Mouse (Mus musculus): Measurements from ENCODE around the gene Gna13. TPM values are rescaled to one million over a fixed set of nuclear protein-coding genes. Genes with fewer than 3 reads are reported as not detected.
A peak's percentile ranks its signal among the peaks of the same experiment; 100 is the strongest.
"Not testable (repeated sequence)": the region's sequence is repeated elsewhere in the genome, so short reads cannot be mapped to it uniquely, and the experiment has no call there.

The Gna13 gene
- 62.2 and 64.9 TPM in 2 replicates for total RNA-seq (2017)

DNA sequence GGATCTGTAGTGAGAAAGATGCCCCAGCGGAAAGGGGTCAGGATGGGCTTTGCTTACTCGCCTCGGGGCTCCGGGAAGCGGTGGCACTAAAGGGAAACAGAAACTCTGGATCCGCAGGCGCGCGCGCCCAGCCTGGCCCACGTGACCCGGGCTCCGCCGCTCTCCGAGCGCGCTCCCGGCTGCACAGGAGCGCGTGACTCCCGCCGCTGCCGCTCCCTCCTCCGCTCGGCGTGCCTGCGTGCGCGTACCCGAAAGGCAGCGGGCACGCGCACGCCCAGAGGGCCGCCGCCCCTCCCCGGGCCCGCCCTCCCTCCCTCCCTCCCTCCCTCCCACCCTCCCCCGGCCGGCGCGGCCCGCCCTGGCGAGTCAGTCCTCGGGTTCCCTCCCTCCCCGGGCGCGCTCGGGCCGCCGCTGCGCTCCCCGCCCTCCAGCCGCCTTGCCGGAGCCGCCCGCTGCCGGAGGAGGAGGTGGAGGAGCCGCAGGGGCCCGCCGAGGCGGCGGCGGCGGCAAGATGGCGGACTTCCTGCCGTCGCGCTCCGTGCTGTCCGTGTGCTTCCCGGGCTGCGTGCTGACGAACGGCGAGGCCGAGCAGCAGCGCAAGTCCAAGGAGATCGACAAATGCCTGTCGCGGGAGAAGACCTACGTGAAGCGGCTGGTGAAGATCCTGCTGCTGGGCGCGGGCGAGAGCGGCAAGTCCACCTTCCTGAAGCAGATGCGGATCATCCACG is at the start of gene Gna13:
Gene Gna13 (plus strand): TSS at position 369 of the 728 bp plus-strand sequence.
- ATAC-seq (replicated peaks in 1 of 2; ENCODE audit: insufficient read depth in 1 of 2, low FRiP score in 2 of 2, low TSS enrichment in 1 of 2, low read depth in 1 of 2, poor library complexity in 2 of 2, severe bottlenecking in 2 of 2): peak; percentile 47 to 50

DNA sequence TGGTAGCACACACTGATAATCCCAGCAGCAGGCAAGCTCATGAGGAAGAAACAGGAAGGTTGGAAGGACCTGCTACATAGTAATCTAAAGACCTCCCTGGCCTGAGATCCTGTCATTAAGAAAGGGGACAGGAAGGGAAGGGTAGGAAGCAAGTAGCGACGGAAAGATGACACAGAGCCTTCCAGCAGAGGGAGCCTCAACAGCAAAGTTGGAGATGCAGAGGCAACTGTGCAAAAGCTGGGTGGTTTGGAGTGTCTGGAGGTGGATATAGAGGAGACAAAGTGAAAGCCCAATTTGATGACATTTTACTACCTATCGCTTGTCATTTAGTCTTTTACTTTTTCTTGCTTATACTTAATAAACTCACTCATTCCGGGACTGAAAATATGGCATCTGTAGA is 45.7 kb upstream of the Gna13 start:
- ATAC-seq (replicated peaks in 1 of 2; ENCODE audit: insufficient read depth in 1 of 2, low FRiP score in 2 of 2, low TSS enrichment in 1 of 2, low read depth in 1 of 2, poor library complexity in 2 of 2, severe bottlenecking in 2 of 2): peak in 1 of 2 experiments; percentile 40; a peak in 1 of 4 replicates

DNA sequence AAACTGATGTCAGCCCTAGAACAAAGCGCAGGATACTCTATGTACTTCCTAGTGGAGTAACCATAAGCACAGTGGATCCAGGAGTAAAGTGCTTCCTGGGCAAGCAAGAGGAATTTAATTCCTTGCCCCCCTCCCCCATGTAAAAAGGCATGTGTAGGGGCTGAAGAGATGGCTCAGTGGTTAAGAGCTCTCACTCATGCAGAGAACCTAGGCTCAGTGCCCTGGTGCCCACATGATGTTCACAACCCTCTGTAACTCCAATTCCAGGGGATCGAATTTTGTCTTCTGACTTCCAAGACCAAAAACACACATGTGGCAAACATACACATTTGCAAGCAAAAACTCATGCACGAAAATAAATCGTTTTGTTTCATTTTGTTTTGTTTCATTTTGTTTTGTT is 43.2 kb upstream of the Gna13 start:
- no peak for ATAC-seq (replicated peaks in 1 of 2; ENCODE audit: insufficient read depth in 1 of 2, low FRiP score in 2 of 2, low TSS enrichment in 1 of 2, low read depth in 1 of 2, poor library complexity in 2 of 2, severe bottlenecking in 2 of 2)

DNA sequence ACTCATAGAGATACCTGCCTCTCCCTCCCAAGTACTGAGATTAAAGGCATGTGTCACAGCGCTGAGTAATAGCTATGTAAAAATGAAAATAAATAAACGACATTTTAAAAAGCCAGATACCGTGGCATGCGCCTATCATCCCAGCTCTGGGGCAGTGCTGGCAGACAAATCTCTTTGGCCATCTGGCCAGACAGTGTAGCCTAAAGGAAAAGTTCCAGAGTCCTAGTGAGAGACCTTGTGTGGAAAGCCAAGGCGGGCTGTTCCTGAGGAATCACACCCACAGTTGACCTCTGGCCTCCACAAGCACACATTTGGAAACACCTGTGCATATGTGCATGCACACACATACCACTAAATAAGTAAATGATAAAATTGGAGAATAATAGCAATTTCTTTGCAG is 42.7 kb upstream of the Gna13 start:
- no peak for ATAC-seq (replicated peaks in 1 of 2; ENCODE audit: insufficient read depth in 1 of 2, low FRiP score in 2 of 2, low TSS enrichment in 1 of 2, low read depth in 1 of 2, poor library complexity in 2 of 2, severe bottlenecking in 2 of 2)

DNA sequence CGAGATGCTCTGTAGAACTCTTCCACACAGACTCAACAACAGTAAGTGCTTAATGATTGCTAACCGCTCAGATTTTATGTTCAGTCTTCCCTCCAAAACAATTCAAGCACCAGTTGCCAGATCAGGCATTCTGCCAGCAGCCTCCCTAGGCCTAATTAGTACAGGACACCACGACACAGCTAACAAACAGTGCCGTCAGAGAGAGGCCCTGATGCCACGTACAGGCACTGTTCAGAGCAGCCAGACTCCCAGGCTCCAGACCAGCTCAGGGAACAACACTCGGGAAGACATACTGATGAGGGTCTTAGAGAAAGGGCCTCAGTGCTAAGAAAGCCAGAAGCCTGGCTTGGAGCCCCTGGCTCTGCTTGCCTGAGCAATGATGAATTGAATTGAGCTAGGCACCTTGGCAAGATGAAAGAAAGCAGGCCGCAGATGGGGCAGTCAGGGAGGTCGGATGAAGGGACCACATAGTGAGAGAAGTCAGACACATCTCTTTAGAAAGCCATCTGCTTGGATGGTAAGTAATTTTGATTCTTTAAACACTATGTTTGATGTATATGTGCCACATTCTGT is 42.2 kb upstream of the Gna13 start:
- ATAC-seq (replicated peaks in 1 of 2; ENCODE audit: insufficient read depth in 1 of 2, low FRiP score in 2 of 2, low TSS enrichment in 1 of 2, low read depth in 1 of 2, poor library complexity in 2 of 2, severe bottlenecking in 2 of 2): no peak

DNA sequence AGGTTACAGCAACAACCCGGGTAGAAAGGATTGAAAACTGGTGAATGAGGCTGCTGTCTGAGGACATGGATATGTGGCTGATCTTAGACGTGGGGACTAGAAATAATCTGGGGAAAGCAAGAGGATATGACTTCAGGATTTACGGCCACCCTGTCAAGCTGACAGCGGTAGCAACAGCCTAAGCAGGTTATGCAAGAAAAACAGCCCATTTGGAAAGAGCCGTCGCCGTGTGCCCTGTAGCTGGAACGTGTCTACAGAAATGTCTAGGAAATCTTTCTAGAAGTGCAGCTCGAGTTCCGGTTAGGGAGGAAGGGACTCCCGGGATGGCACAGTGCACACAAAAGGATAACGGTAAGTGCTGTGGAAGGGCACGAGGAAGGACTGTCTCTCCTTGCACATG is 36.4 kb upstream of the Gna13 start:
- peak in 1 of 2 experiments; percentile 31; a peak in 1 of 4 replicates for ATAC-seq (replicated peaks in 1 of 2; ENCODE audit: insufficient read depth in 1 of 2, low FRiP score in 2 of 2, low TSS enrichment in 1 of 2, low read depth in 1 of 2, poor library complexity in 2 of 2, severe bottlenecking in 2 of 2)

DNA sequence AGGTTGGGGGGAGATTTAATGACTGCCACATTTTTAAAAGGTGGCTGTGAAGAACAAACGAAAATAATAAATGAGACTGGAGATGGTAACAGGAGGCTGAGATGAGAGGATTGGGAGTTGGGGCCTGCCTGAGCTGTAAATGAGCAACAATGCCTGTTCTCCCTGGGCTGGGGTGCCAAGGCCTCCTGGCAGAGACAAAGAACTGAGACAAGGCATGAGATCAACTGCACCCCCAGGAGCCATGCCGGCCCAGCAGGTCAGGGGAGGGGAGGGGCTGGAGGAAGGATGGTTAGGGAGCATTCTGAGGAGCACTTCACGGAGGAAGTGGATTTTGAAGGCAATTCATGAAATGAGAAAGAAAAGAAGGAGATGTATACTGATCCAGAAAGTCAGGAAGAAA is 35.2 kb upstream of the Gna13 start:
- ATAC-seq (replicated peaks in 1 of 2; ENCODE audit: insufficient read depth in 1 of 2, low FRiP score in 2 of 2, low TSS enrichment in 1 of 2, low read depth in 1 of 2, poor library complexity in 2 of 2, severe bottlenecking in 2 of 2): no peak

DNA sequence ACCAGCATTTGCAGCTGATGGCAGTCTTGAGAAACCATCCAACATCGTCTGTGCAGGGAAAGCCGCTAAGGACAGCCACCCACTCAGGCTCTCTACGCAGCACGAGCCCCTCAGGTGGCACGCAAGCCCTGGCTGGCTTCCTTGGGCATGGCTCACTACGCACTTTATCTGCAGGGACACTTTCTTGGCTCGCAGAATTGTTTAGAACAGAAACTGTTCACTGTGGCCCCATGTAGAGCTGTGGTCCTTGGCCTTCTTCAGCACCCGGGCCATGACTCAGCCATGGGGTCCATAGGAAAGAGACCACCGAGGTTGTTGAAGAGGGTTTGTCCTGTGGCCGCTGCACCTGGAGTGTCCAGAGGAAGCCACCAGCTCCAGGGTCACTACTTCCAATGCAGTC is 34.7 kb upstream of the Gna13 start:
- no peak for ATAC-seq (replicated peaks in 1 of 2; ENCODE audit: insufficient read depth in 1 of 2, low FRiP score in 2 of 2, low TSS enrichment in 1 of 2, low read depth in 1 of 2, poor library complexity in 2 of 2, severe bottlenecking in 2 of 2)

DNA sequence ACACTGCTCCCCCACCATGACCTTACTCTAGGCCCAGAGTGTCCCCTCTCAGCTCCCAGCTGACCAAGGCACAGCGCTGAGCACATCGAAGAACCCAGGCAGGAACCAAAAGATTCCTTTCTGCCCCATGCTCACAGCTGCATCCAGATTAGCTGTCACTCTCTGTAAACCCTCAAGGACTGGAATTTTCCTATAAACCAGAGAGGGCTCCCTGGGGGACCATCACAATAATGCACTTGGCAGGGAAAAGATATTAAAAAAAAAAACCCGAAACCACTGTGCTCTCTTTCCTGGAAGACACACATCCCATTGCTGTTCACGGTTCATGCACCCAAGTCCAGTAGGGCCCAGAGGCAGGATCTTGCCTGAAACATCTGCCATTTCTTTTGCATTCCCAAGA is 33.3 kb upstream of the Gna13 start:
- ATAC-seq (replicated peaks in 1 of 2; ENCODE audit: insufficient read depth in 1 of 2, low FRiP score in 2 of 2, low TSS enrichment in 1 of 2, low read depth in 1 of 2, poor library complexity in 2 of 2, severe bottlenecking in 2 of 2): no peak

DNA sequence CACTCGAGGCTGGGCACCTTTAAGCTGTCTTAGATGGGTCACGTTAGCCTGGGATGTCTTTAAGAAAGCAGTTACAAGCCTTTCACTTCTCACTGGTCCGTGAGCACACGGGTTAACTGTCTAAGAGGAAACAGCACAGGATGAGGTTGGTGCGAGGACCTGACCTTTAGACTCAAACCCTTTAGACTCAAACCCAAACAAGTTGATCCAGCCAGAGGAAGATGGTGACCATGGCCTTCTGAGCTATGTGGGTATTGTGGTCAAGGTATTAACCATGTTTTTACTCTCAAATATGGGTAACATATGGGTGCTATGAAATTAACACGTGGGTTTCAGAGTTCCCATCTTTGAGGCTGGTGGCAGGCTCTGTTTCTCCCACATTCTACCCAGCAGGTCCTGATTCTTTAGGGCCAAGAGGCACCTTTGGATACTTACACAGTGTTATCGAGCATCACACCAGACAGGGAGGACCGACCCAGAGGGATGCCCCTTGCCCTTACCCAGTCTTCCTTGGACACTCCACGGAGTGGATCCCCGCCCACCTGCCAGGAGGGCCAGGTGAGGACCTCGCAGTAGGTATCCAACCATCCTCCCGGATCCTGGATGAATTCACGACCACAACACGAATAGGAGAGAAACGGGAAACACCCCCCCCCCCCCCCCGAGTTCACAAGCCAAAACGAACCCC is 31.8 kb upstream of the Gna13 start:
- ATAC-seq (replicated peaks in 1 of 2; ENCODE audit: insufficient read depth in 1 of 2, low FRiP score in 2 of 2, low TSS enrichment in 1 of 2, low read depth in 1 of 2, poor library complexity in 2 of 2, severe bottlenecking in 2 of 2): no peak

DNA sequence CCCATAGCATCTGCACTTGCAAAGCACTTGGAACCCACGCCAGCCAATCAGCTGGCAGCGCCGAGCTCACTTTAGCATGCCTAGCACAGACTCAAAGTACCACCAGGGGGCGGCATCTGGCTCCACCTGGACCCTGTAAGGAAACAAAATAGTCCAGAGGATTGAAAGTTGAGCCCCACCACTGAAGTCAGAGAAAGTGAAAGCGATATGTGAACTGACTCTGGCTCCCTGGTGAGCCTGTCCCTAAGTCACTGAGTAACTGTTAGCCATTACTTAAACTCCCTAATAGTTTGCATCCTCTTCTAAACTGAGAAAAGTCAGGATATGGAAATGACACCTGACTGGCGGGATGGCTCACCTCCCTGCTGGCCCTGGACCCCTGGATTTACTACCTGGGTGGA is 31.2 kb upstream of the Gna13 start:
- peak; percentile 94 for ATAC-seq (replicated peaks in 1 of 2; ENCODE audit: insufficient read depth in 1 of 2, low FRiP score in 2 of 2, low TSS enrichment in 1 of 2, low read depth in 1 of 2, poor library complexity in 2 of 2, severe bottlenecking in 2 of 2)

DNA sequence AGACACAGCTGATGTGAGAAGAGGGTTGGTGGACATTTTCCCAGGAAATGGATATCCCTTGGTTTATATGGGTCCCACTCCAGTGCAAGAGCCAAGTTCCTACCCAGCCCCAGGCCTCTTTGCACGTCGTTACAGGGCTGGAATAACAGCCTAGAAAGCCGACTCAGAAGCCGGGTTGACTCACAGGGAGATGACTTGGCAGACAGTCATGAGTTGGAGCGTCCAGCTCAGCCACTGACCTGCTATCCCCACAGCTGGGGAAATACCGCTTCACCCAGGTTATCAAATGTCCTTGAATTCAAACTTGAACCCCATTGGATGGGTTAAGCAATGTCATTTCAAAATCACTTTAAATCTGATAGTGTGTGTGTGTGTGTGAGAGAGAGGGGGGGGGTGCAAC is 29.9 kb upstream of the Gna13 start:
- no peak for ATAC-seq (replicated peaks in 1 of 2; ENCODE audit: insufficient read depth in 1 of 2, low FRiP score in 2 of 2, low TSS enrichment in 1 of 2, low read depth in 1 of 2, poor library complexity in 2 of 2, severe bottlenecking in 2 of 2)

DNA sequence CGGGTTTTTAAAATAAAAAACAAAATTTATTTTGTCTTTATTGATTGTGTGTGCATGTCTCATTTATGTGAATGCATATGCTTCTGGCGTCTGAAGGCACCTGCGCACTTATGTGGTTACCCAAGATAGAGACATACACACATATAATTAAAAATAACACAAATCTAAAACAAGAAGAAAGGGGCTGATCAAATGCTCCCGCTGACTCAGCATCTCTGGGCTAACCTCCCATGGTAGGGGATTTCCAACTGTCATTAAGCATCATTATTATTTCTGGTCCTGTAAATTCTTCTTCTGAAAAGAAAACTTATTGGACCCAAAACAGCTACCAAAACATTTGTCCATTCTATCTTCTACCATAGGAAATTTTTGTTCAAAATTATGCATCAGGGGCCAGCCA is 27.9 kb upstream of the Gna13 start:
- no peak for ATAC-seq (replicated peaks in 1 of 2; ENCODE audit: insufficient read depth in 1 of 2, low FRiP score in 2 of 2, low TSS enrichment in 1 of 2, low read depth in 1 of 2, poor library complexity in 2 of 2, severe bottlenecking in 2 of 2)

DNA sequence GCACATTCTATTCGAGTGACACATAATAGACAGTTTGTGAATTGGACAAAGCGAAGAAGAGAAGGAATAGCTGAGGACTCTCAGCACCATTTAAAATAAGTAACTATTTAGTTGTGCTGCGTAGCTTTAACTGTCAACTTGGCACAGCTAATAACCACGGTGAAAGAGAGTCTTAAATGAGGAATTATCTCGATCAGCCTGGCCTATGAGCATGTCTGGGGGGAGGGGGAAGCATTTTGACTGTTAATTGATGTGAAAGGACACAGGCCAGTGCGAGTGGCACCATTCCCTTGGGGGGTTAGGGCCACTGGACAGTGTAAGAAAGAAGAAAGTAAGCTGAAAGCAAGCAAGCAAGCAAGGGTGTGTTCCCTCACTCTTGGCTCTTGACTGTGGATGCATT is 26.7 kb upstream of the Gna13 start:
- ATAC-seq (replicated peaks in 1 of 2; ENCODE audit: insufficient read depth in 1 of 2, low FRiP score in 2 of 2, low TSS enrichment in 1 of 2, low read depth in 1 of 2, poor library complexity in 2 of 2, severe bottlenecking in 2 of 2): no peak

DNA sequence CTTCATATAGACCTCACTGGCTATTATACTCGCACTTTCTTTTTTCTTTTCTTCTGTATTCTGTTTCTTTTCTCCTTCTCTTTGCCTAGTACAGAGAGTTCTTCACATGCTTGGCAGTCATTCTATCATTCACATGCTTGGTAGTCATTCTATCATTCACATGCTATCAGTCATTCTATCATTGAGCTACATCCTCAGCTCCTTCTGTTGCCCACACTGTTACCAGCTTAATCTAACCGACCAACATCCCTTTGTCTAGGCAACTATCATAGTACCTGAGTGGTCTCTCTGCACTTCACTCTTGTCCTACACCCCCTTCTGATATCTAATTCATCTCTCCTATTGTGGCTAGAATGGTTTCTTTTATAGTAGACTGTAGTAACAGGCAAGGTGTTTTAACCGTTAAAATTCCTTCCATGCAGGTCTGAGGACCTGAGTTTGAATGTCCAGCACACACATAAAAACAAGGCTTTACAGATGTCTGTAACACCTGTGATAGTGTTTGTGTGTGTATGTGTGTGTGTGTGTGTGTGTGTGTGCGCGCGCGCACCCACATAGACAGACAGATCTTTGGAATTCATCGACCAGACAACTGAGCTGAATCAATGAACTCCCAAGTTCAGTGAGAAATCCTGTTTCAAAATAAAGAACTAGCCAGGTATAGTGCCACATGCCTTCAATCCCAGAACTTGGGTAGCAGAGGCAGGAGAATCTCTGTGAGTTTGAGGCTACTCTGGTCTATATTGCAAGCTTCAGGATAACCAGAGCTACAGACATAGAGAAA is 23.3 kb upstream of the Gna13 start:
- ATAC-seq (replicated peaks in 1 of 2; ENCODE audit: insufficient read depth in 1 of 2, low FRiP score in 2 of 2, low TSS enrichment in 1 of 2, low read depth in 1 of 2, poor library complexity in 2 of 2, severe bottlenecking in 2 of 2): no peak

DNA sequence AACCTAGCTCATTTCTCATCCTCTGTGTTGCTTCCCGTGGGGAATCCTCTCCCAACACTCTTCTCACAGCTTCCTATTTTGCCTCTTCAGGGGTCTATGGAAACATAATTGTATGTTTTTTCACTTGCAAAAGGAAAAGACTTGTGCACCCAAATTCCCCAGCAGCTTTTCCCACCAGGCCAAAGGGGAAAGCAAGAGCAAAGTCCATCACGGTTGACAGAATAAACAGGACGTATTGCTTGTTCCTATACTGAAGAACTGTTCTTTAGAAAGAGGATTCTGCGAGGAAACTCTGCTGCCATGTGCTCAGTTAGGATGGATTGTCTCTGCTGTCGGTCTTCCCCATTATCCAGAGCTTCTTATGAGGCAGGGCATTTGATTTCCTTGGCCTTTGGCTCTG is 22.1 kb upstream of the Gna13 start:
- ATAC-seq (replicated peaks in 1 of 2; ENCODE audit: insufficient read depth in 1 of 2, low FRiP score in 2 of 2, low TSS enrichment in 1 of 2, low read depth in 1 of 2, poor library complexity in 2 of 2, severe bottlenecking in 2 of 2): no peak

DNA sequence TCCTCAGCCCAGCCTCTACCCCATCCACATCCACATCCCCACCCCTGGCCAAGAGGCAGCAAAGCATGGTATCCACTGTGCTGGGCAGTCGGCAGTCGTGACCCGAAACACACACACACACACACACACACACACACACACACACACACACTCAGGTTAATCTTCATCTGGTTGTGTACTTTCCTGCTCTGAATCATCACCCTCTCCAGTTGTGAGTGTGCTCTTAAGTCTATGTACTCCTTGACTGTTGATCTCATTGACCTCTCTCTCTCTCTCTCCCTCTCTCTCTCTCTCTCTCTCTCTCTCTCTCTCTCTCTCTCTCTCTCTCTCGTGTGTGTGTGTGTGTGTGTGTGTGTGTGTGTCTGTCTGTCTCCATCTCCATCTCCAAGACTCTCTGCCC is 20.0 kb upstream of the Gna13 start:
- ATAC-seq (replicated peaks in 1 of 2; ENCODE audit: insufficient read depth in 1 of 2, low FRiP score in 2 of 2, low TSS enrichment in 1 of 2, low read depth in 1 of 2, poor library complexity in 2 of 2, severe bottlenecking in 2 of 2): not testable (repeated sequence)

DNA sequence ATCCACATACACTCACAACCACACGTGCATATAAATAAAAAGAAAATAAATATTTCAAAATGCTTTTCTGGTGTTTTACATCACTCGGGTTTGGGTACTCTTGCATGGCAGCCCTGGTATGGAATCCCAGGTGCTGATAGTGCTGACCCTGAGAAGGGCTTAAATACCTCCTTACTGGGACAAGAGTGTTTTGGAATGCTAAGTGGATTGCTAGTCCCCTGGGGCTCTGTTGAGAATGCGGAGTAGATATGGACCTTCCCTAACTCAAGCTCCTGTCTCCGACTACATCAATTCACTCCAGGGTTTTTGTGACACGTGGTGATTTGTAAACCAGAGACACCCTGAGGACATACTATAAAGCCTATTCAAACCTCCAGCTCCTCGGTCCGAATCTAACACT is 19.1 kb upstream of the Gna13 start:
- ATAC-seq (replicated peaks in 1 of 2; ENCODE audit: insufficient read depth in 1 of 2, low FRiP score in 2 of 2, low TSS enrichment in 1 of 2, low read depth in 1 of 2, poor library complexity in 2 of 2, severe bottlenecking in 2 of 2): no peak

Data from hematopoietic stem cell, adult 5-6 weeks (primary cell).